Mouse (Mus musculus) granulocyte monocyte progenitor cell, adult 5-6 weeks (primary cell): Measurements from ENCODE around the gene AI661453. TPM values are rescaled to one million over a fixed set of nuclear protein-coding genes. Genes with fewer than 3 reads are reported as not detected.
A peak's percentile ranks its signal among the peaks of the same experiment; 100 is the strongest.
"Not testable (repeated sequence)": the region's sequence is repeated elsewhere in the genome, so short reads cannot be mapped to it uniquely, and the experiment has no call there.

Experiments
- ATAC-seq: replicated peaks from 2 replicates; pipeline ENCODE4 v1.8.0; 2016; ENCODE audit warnings: mild to moderate bottlenecking, moderate TSS enrichment, inconsistent platforms; ENCODE audit not compliant: poor library complexity, severe bottlenecking
- total RNA-seq, 2 experiments: library from RNA; stranded (forward) in 1 of 2; stranded (reverse) in 1 of 2; fragments of 200-712, 200-1000 nt in 1 of 2; fragments of >200 nt in 1 of 2; fragmentation: Nextera tagmentation in 1 of 2; gene quantifications; 2 replicates each; pipeline ENCODE4 v1.2.3; 2014 to 2017

The AI661453 gene
- total RNA-seq (2014; fragmentation: Nextera tagmentation): 1.8 and 4.3 TPM in 2 replicates
- 0.34 and 0.62 TPM in 2 replicates for total RNA-seq (2017)

GRCm38 (mm10) chr17:47436156-47436906, at the start of gene AI661453:
Gene AI661453 (plus strand): TSS chr17:47436615.
- ATAC-seq: no peak

GRCm38 (mm10) chr17:47386649-47387048, 49.8 kb upstream of the AI661453 start:
- peak; percentile 60 for ATAC-seq

DNA sequence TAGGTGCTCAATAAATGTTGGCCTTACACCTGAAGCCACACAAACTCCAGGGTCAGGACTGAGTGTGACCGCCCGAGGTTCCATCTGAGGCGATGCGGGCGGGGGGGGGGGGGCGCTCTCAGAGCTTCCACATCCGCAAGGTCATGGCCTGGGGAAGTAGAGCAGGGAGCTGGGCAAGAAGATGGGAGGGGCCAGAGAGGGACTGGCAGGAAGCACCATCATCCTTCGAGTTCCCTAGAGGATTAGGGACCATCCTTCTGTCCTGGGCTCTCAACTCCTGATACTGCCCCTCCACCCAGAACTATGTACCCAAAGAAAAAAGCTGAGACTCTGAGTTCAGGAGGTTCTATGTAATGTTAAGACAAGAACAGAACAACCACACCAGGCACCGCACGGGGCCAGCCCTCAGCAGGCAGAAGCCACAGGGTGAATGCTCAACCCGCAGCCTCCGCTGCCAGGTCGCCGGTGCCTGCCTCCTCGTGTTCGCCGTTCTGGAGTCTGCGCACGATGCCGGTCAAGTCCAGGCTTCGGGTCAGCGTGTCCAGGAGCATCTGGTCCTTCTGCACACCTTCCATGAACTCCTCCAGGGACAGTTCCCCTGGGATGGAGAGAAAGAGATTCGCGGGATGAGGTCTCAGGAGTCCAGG, 42.1 kb upstream of the AI661453 start:
- peak; percentile 65 for ATAC-seq

GRCm38 (mm10) chr17:47395376-47395913, 41.0 kb upstream of the AI661453 start:
- peak; percentile 91 for ATAC-seq

DNA sequence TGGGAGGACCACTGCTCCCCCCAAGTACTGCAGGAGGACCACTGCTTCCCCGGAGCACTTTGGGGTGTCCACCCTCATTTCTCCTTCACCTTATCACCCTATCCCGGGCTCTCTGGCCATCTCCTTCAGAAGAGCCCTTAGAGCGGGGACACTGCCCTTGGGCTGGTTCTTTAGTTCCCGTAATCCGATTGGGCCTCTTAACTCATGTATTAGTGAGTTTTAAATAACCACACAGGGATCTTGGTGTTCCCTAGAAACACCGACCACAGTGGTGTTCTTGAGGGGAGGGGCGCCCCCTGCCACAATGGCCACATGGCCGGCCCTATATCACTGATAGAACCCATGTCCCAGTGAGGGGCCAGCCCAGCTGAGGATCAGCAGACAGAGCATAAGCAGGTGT, 37.3 kb upstream of the AI661453 start:
- no peak for ATAC-seq

DNA sequence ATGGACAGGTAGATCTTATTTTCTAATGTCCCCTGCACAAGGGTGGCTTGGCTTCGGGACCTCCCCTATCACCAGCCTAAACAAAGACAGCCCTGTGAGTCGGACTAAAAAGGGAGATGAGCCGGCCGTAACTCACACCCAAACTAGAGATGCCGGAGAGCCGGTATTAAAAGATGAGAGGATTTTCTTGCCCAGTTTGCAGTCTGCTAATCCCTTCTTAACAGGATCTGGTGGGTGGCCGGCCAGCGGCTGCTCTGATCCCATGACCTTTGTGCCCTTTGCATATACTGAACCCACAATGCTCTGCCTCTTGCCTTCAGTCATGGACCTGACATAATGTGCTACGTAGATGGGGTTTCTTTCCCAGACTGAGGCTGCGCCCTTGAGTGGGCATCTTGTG, 36.0 kb upstream of the AI661453 start, which contains the start of gene Guca1a:
Gene Guca1a, minus strand, starts transcription at position 134 of the 400 bp plus-strand sequence.
- no peak for ATAC-seq

DNA sequence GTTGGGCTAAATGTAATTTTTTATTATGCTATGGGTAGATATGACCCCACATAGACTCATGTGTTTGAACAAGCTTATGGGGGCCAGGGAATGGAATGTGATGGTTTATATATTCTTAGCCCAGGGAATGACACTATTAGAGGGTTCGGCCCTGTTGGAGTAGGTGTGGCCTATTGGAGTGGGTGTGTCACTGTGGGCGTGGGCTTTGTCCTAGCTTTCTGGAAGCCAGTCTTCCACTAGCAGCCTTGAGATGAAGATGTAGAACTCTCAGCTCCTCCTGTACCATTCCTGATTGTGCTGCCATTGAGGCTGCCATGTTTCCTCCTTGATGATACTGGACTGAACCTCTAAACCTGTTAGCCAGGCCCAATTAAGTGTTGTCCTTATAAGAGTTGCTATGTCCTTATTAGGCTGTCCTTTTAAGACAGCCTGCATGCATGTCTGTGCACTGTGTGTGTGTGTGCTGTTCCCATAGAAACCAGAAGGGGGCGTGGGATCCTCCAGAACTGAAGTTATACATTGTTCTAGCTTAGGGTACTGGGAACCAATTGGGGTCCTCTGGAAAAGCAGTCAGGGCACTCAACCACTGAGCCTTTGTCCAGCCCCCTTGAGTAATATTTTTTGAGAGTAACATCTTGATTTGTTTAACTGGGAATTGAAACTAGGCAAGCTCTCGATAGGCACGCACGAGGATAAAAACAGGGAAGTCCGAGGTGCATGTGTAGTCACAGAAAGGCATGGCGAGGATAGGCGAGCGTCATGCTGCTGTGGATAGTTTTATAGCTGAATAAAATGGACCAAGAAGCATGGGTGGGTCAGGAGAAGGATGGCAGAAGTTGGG, 28.5 kb upstream of the AI661453 start:
- peak; percentile 70 for ATAC-seq

DNA sequence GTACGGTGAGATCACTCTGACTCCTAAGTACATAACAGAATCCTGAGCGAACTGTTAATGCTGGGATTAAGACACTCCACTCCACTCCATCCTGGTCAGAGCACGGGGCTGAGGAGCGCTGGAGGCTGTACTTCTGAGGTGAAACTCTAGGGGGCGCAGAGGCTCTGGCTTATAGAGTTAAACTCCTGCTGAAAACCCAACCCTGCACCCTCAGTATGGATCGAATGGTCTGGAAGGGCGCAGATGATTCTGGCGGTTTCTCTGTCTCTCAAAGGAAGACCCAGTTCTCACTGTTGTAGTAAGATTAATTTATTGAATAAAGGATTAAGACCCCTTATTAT, 27.9 kb upstream of the AI661453 start:
- ATAC-seq: peak; percentile 74

- ATAC-seq: peak; percentile 39
These were observed 26.2 kb upstream of the AI661453 start for GRCm38 (mm10) chr17:47409897-47410861.

GRCm38 (mm10) chr17:47420195-47420594, 16.2 kb upstream of the AI661453 start:
- ATAC-seq: no peak

DNA sequence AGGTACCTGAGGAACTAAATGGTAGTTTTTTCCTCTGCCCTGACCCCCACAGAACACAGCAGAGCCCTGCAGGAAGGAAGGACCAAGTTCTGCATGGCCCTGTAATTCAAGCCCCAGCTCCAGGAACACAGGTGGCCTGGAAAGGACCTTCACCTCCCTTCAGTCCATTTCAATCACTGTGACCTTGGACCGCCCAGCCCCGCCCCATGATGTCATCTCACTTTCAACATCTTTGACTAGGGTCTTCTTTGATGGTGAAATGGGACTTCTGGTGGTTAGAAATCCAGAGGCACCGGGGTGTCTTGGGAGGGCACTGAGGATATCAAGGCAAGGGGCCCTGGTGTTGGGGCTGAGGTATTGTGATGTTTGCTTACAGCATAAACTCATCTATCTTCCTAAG, 14.8 kb upstream of the AI661453 start:
- ATAC-seq: no peak

GRCm38 (mm10) chr17:47422616-47423015, 13.8 kb upstream of the AI661453 start:
- not testable (repeated sequence) for ATAC-seq

DNA sequence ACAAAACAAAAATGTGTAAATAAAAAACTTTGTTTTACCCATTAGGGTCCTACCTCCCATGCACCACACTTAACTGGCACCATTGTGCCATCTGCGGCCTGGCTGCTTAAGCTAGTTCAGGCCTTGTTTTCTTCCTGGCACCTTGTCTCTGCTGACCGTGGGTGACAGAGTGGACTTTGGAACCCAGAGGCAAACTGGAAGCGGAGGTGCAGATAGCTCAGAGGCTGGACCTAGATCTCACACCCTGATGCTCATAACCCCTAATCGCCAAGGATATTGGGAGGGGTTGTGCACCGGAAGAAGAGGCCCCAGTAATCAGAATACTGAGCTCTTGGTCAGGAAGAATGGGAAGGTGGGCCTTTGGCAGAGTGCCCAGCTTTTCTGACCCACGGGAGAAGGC, 12.2 kb upstream of the AI661453 start:
- ATAC-seq: no peak

GRCm38 (mm10) chr17:47427316-47427715, 9.1 kb upstream of the AI661453 start:
- ATAC-seq: 0 out of 2 replicates have a peak, but pooled peaks have one; percentile 38

- peak; percentile 46 for ATAC-seq
These were observed 7.5 kb upstream of the AI661453 start for GRCm38 (mm10) chr17:47428831-47429304.

GRCm38 (mm10) chr17:47430815-47431214, 5.6 kb upstream of the AI661453 start:
- ATAC-seq: no peak

- ATAC-seq: peak; percentile 16
These were observed 612 bp downstream of the AI661453 start, which contains the start of gene 1700001C19Rik for GRCm38 (mm10) chr17:47436907-47437547. Gene 1700001C19Rik (minus strand): TSS chr17:47437376.

DNA sequence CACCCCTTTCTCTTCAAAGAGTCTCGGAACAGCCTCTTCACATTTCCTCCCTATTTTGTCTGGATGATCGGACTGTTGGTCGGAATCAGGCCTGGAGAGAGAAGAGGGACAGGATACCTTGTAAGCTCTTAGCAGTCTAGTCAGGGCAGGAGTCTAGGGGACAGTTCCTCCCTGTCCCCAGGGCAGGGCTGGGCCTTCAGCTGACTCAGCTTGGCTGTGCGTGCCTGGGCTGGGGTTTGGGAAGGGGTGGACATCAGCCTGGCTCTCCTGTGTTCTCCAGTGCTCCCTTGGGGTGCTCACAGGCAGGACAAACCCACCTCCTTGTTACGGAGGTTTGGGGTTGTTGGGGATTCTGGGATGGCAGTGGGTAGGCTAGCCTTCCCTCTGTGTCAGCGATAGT, 2.2 kb downstream of the AI661453 start:
- no peak for ATAC-seq
